Mouse (Mus musculus): ENCODE measurements around the gene Gm5930. TPM values are rescaled to one million over a fixed set of nuclear protein-coding genes. Genes with fewer than 3 reads are reported as not detected.
"Not testable (repeated sequence)": the region's sequence is repeated elsewhere in the genome, so short reads cannot be mapped to it uniquely, and the experiment has no call there.

The Gm5930 gene
- not detected in 2 replicates for polyA plus RNA-seq (2016; fragmentation: Nextera tagmentation; extraction: Ambion mirVana)

- not testable (repeated sequence) for H3K27me3 ChIP-seq (ENCODE audit: low read depth, poor library complexity, severe bottlenecking); H3K36me3 ChIP-seq; H3K4me3 ChIP-seq; H3K9me3 ChIP-seq (replicated peaks); H3K27ac ChIP-seq (replicated peaks); DNase-seq (ENCODE audit: low spot score); H3K4me1 ChIP-seq
- WGBS = no CpG with 5 or more reads among the region's 2 CpGs
Observed at GRCm38 (mm10) chr14:44338484-44338883, at the start of gene Gm5930. Gene Gm5930 (minus strand): TSS chr14:44338584.

GRCm38 (mm10) chr14:44384233-44384632 lies 45.8 kb upstream of the Gm5930 start:
- H3K4me1 ChIP-seq; H3K27ac ChIP-seq (replicated peaks); DNase-seq (ENCODE audit: low spot score); H3K27me3 ChIP-seq (ENCODE audit: low read depth, poor library complexity, severe bottlenecking); H3K9me3 ChIP-seq (replicated peaks); H3K36me3 ChIP-seq; H3K4me3 ChIP-seq: not testable (repeated sequence)
- 90% methylated on average over 4 of the region's 4 CpGs for WGBS

GRCm38 (mm10) chr14:44365057-44365456 lies 26.7 kb upstream of the Gm5930 start, which contains the start of gene Gm8229:
Gene Gm8229 (plus strand): TSS chr14:44365357.
- WGBS = 96% methylated on average over 4 of the region's 4 CpGs
- DNase-seq (ENCODE audit: low spot score); H3K4me3 ChIP-seq; H3K9me3 ChIP-seq (replicated peaks); H3K27ac ChIP-seq (replicated peaks); H3K27me3 ChIP-seq (ENCODE audit: low read depth, poor library complexity, severe bottlenecking); H3K4me1 ChIP-seq; H3K36me3 ChIP-seq: not testable (repeated sequence)

- DNase-seq (ENCODE audit: low spot score); H3K9me3 ChIP-seq (replicated peaks); H3K4me3 ChIP-seq; H3K27me3 ChIP-seq (ENCODE audit: low read depth, poor library complexity, severe bottlenecking); H3K36me3 ChIP-seq; H3K27ac ChIP-seq (replicated peaks); H3K4me1 ChIP-seq: not testable (repeated sequence)
Observed at GRCm38 (mm10) chr14:44362301-44362700, 23.9 kb upstream of the Gm5930 start.

- H3K27me3 ChIP-seq (ENCODE audit: low read depth, poor library complexity, severe bottlenecking); H3K4me1 ChIP-seq; DNase-seq (ENCODE audit: low spot score); H3K36me3 ChIP-seq; H3K9me3 ChIP-seq (replicated peaks); H3K4me3 ChIP-seq; H3K27ac ChIP-seq (replicated peaks): not testable (repeated sequence)
- WGBS = 38% methylated on average over 2 of the region's 2 CpGs
Observed at GRCm38 (mm10) chr14:44361416-44361815, 23.0 kb upstream of the Gm5930 start.

- not testable (repeated sequence) for H3K4me1 ChIP-seq; H3K36me3 ChIP-seq; H3K27me3 ChIP-seq (ENCODE audit: low read depth, poor library complexity, severe bottlenecking); H3K4me3 ChIP-seq; H3K9me3 ChIP-seq (replicated peaks); DNase-seq (ENCODE audit: low spot score); H3K27ac ChIP-seq (replicated peaks)
- WGBS = 80% methylated on average over 4 of the region's 4 CpGs
Observed at GRCm38 (mm10) chr14:44312049-44312448, 26.3 kb downstream of the Gm5930 start.

- not testable (repeated sequence) for H3K36me3 ChIP-seq; H3K27me3 ChIP-seq (ENCODE audit: low read depth, poor library complexity, severe bottlenecking); H3K9me3 ChIP-seq (replicated peaks); H3K4me1 ChIP-seq; H3K27ac ChIP-seq (replicated peaks); H3K4me3 ChIP-seq; DNase-seq (ENCODE audit: low spot score)
- 83% methylated on average over 2 of the region's 2 CpGs for WGBS
Observed at GRCm38 (mm10) chr14:44285280-44285679, 53.1 kb downstream of the Gm5930 start, which contains the start of gene Gm8220. Gene Gm8220 (plus strand): TSS chr14:44285580.

Other genes starting within 250 kb of the Gm5930 start
- not detected in 2 replicates for gene Ear2, start 235.9 kb downstream of the Gm5930 start, polyA plus RNA-seq (2016; fragmentation: Nextera tagmentation; extraction: Ambion mirVana)
- gene Gm3327, start 214.7 kb downstream of the Gm5930 start, polyA plus RNA-seq (2016; fragmentation: Nextera tagmentation; extraction: Ambion mirVana) = not detected in 2 replicates
- gene Gm8212, start 140.9 kb downstream of the Gm5930 start, polyA plus RNA-seq (2016; fragmentation: Nextera tagmentation; extraction: Ambion mirVana) = not detected in 2 replicates
- gene 4930503E14Rik, start 125.3 kb downstream of the Gm5930 start, polyA plus RNA-seq (2016; fragmentation: Nextera tagmentation; extraction: Ambion mirVana) = not detected in 2 replicates
- not detected in 2 replicates for gene Gm8220, start 53.0 kb downstream of the Gm5930 start, polyA plus RNA-seq (2016; fragmentation: Nextera tagmentation; extraction: Ambion mirVana)
- gene Gm8229, start 26.8 kb upstream of the Gm5930 start, polyA plus RNA-seq (2016; fragmentation: Nextera tagmentation; extraction: Ambion mirVana) = not detected in 2 replicates
- gene Gm3371, start 72.1 kb upstream of the Gm5930 start, polyA plus RNA-seq (2016; fragmentation: Nextera tagmentation; extraction: Ambion mirVana) = not detected in 2 replicates
- gene Gm8232, start 95.1 kb upstream of the Gm5930 start, polyA plus RNA-seq (2016; fragmentation: Nextera tagmentation; extraction: Ambion mirVana) = not detected in 2 replicates
- not detected in 2 replicates for gene BC061237, start 153.9 kb upstream of the Gm5930 start, polyA plus RNA-seq (2016; fragmentation: Nextera tagmentation; extraction: Ambion mirVana)
- not detected in 2 replicates for gene Gm17093, start 179.7 kb upstream of the Gm5930 start, polyA plus RNA-seq (2016; fragmentation: Nextera tagmentation; extraction: Ambion mirVana)
- gene Gm8247, start 244.6 kb upstream of the Gm5930 start, polyA plus RNA-seq (2016; fragmentation: Nextera tagmentation; extraction: Ambion mirVana) = not detected in 2 replicates